Mouse (Mus musculus) 416B (cell line): ENCODE data around the gene Pan2.
"Not testable (repeated sequence)": the region's sequence is repeated elsewhere in the genome, so short reads cannot be mapped to it uniquely, and the experiment has no call there.

Source experiments
- DNase-seq: peaks from one replicate; pipeline ENCODE4 v3.0.0; 2011; ENCODE audit warnings: low read depth

Pan2 gene

DNA sequence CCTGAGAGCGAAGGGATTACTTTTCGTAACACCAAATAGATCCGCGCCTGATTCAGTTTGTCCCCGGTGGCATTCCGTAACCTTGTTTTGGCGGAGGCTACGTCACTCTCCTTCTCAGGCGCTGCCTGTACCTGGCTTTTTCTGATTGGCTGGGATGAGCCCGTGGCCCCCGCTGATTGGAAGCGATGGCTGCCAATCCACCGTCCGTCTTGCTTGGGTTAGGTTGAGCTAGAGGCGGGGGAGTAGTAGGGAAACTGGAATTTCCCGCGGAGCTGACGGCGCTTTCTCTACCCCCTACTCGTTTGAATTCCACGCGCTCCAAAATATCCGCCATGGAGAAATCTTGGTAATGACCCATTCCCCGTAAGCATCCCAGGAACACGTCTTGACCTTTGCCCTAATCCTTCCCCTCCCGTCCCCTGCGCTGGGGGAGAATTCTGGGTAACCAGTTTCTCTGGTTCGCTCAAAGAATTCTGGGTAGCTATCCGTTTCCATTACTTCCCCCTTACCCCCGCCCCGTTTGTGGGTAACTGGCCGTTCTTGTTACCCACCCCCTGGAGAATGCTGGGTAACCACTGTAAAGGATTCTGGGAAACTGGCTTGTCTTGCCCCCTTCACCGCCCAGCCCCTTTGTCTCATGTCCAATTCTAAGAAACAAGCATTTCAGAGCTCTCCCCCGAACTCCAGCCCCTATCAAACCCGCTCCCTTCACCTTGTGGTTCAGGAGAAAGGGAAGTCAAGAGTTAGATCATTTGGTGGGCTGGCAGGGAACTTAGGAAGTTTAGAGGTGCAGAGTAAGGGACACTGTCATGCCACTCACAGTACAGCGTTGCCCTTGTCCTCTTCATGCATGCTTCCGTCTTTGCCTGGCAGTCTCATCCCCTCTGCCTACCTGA, at the start of gene Pan2:
Pan2 (plus strand) TSS at position 210 of the 896 bp plus-strand sequence.
- DNase-seq: peak; percentile 100

DNA sequence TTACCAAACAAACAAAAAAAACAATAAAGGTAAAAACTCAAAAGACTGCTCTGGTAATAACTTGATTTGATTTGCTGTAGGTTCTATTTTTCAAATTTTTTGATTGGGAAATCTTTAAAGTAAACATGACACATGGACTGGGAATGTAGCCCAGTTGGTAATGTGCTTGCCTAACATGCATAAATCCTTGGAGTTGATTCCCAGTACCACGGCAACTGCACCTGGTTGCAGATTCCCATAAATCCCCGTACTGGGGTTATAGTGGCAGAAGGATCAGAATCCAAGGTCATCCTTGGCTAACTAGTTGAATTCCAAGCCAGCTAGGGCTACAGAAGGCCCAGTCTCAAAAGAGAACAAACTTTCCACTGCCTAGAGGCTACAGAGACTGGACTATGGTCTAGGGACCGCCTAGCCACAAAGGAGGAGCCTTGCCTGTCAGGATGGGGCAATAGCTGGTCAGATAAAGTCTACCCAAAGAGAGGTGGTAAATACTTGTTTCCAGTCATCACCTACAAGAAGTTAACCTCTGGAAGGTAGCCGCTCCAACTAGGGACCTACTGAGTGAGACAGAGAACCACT, 49.4 kb upstream of the Pan2 start, which contains the start of gene Apon:
Apon (plus strand) TSS at position 420 of the 579 bp plus-strand sequence.
- DNase-seq: no peak

- no peak for DNase-seq
Measured at GRCm38 (mm10) chr10:128255925-128256324, 47.2 kb upstream of the Pan2 start.

DNA sequence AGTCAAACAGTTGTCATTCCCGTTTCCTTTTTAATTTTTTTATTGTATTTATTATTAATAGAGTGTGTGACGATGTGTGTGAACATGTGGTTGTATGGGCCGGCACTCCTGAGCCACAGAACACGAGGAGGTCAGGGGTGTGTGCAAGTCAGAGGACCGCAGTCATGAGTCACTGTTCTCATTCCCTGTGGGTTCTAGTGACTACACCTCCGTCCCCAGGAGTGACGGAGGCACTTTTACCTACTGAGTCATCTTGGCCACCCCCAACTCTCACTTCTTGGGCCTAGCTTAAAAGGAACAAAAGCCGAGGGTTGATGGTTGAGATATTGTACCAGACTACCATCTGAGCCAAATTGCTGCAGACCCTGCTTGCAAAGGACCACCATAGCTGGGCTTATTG, 46.8 kb upstream of the Pan2 start:
- DNase-seq: peak; percentile 90

GRCm38 (mm10) chr10:128258953-128259352, 44.2 kb upstream of the Pan2 start:
- peak; percentile 74 for DNase-seq

DNA sequence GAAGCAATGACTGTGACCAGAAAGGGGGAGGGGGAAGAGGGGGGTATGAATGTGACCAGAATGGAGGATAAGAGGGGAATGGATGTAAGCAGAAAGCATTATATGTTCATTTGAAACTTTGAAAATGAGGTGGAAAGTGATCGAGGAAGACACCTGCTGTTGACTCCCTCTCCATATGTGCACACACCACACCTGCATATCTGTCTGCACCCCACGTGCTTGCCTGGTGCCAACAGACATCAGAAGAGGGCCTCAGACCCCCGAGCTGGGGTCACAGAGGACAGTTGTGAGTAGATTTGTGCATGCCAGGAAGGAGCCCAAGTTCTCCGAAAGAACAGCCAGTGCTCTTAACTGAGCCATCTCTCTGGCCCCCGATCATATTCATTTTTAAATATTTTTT, 43.2 kb upstream of the Pan2 start:
- no peak for DNase-seq

DNA sequence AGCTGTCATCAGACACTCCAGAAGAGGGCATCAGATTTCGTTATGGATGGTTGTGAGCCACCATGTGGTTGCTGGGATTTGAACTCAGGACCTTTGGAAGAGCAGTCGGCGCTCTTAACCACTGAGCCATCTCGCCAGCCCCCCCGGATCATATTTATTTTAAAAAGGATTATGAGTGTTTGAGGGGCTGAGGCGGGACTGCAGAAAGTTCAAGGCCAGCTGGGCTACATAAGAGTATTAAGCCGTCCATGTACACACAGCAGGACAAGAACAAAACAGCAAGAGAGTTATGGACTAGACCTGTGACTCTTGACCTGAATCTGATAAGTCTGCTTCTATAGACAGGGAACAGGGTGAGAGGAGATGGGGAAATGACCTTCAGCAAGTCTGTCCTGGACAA, 42.8 kb upstream of the Pan2 start:
- DNase-seq: not testable (repeated sequence)

DNA sequence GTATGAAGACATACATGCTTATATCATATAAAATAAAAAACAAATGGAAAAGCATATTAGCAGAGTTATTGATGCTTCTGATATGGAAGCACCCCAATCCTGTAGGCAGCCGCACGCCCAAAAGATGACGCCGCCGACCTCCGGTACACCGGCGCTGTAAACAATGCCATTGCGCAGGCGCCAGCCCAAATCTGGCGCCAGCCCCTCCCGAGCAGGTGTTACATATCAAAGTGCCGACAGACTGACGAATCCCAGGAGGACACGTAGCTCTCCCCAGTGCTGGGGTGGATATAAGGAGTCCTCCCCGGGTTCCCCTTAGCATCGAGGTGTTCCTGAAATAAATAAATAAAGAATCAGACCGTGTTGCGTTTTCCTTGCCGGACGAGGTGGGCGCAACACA, 40.8 kb upstream of the Pan2 start:
- DNase-seq: no peak

DNA sequence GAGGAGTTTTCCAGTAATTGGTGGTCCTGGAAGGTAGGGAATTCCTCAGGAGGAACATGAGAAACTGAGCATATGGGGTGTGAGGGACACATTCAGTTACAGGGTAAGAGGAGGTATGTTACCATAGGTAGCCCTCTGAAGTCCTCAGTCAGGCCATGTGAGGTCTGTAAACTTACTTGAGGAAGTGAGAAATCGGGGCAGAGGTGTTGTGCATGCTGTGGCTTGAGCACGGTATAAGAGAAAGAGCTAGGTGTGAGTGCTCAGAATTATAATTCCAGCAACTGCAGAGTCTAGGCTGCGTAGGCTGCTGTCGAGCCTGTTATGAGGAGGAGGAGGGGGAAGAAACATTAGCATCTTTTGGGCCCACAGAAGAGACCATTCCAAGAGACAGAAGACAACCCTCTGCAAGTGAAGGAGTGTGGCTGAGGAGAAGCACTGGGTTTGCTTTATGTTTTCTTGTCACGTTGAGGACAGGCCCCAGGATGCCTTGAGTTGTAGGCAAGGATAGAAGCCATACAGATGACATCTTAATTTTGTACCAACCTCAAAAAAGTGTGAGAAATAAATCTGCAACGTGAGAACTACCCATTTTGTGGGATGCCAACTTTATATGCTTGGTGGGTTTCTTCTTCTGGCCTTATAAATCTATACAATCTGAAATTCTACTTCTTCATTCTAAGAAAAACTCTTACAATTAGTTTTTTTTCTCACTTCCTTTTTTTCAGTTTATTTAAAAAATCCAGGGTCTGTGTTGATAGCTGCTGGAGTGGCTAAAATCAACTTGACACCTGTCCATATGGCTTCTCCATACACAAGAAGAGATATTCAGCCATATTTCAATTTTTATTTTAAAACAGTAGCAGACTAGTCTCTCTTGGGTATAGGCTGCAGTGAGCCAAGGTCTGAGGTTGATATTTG, 39.5 kb upstream of the Pan2 start:
- no peak for DNase-seq

- DNase-seq: no peak
Measured at GRCm38 (mm10) chr10:128268371-128268770, 34.8 kb upstream of the Pan2 start, which contains the start of gene Apof. Gene Apof (plus strand): TSS chr10:128268671.

GRCm38 (mm10) chr10:128269206-128269910, 33.8 kb upstream of the Pan2 start:
- no peak for DNase-seq

DNA sequence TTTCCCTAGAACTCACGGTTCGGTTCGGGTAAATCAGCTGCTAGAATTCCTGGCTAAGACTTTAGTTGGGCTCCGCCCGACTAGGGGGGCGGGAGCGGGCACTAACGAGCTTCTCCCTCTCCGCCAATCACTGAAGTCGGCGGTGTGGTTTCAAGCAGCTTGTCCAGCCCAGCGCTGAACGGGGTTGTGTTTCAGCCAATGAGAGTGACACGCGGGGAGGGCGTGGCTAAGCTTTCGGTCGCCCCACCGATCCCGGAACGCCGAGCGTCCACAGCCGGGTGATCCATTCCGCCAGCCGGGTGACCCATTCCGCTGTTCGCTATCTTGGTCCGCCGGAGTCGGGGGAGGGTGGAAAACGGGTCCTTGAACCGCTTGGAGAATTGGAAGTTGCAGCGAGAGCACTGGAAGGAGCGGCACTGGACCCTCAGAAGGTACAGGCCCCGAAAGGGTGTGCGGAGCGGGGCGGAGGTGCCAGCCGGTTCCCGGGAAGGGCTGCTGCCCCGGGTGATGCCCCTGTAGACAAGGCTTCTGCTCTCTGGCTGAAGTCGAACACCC, 32.8 kb upstream of the Pan2 start, which contains the start of gene Stat2:
Stat2 (plus strand) TSS at position 273 of the 555 bp plus-strand sequence.
- DNase-seq: peak; percentile 99

DNA sequence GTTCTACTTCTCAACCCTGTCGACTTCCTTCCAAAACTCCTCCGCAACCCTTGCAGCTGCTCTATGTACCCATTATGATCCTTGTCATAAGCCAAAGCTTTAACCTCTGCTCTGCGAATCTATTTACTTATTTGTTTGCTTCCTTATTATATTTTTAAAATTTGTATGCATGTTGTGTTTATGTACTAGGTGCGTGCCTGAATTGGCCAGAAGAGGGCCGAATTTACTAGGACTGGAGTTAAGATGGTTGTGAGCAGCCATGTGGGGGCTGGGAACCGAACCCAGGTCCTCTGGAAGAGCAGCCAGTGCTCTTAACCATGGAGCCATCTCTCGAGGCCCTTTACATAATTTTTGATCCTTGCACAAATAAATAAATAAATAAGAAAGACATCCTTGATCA, 32.3 kb upstream of the Pan2 start:
- peak; percentile 64 for DNase-seq

GRCm38 (mm10) chr10:128271883-128272282, 31.3 kb upstream of the Pan2 start:
- peak; percentile 59 for DNase-seq

DNA sequence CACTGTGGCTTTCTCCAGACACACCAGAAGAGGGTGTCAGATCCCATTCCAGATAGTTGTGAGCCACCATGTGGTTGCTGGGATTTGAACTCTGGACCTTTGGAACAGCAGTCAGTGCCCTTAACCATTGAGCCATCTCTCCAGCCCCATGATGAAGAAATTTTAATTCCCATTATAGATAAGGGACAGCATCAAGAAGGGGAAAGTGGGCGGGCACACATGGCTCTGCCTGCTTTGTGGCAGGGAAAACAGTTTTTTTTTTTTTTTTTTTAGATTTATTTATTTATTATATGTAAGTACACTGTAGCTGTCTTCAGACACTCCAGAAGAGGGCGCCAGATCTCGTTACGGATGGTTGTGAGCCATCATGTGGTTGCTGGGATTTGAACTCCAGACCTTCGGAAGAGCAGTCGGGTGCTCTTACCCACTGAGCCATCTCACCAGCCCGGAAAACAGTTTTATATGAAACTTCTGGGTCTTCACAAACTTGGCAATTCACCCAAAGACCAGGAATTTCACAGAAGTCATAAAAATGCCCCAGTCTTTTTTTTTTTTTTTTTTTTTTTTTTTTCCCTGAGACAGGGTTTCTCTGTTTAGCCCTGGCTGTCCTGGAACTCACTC, 30.2 kb upstream of the Pan2 start:
- DNase-seq: not testable (repeated sequence)

DNA sequence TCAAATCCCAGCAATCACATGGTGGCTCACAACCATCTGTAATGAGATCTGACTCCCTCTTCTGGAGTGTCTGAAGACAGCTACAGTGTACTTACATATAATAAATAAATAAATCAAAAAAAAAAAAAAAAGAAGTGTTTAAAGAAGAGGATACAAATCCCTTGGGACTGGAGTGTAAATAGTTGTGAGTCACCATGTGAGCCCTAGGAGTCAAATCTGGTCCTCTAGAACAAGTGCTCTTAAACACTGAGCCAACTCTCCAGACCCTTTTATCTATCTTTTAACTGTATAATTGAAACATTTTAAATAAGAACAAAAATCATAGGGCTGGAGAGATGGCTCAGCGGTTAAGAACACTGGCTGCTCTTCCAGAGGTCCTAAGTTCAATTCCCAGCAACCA, 27.8 kb upstream of the Pan2 start:
- DNase-seq: not testable (repeated sequence)

DNA sequence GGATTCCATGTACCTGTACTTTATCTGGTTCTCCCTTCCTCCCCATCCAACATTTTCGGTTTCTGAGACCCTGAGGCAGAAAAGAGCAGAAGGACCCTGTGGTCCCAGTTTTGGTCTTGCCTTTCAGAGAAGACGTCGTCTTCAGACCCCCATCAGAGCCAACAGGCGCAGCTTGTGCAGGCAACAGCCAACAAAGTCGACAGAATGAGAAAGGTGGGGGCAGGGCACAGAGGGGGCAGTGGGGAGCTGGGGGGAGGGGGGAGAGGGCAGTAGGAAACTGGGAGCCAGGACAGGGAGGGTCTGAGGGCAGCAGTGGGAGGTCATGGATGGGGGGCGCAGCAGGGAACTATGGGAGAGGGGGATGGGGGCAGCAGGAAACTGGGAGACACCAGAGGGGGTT, 25.0 kb upstream of the Pan2 start:
- no peak for DNase-seq

DNA sequence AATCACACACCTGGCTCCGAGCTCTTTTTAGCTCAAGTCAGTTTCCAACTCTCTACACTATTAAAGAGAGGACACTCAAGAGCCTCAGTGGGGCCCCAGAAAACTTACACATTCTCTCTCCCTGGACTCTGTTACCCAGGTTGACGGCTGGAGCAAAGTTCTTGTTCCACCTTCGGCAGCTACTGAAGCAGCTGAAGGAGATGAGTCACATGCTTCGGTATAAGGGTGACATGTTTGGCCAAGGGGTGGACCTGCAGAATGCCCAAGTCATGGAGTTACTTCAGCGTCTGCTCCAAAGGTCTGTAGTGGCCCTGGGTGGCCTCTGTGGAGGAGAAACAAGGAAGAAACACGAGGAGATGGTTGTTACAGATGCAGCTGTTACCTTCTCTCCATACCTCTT, 22.2 kb upstream of the Pan2 start:
- no peak for DNase-seq

- no peak for DNase-seq
Measured at GRCm38 (mm10) chr10:128281682-128282081, 21.5 kb upstream of the Pan2 start.

DNA sequence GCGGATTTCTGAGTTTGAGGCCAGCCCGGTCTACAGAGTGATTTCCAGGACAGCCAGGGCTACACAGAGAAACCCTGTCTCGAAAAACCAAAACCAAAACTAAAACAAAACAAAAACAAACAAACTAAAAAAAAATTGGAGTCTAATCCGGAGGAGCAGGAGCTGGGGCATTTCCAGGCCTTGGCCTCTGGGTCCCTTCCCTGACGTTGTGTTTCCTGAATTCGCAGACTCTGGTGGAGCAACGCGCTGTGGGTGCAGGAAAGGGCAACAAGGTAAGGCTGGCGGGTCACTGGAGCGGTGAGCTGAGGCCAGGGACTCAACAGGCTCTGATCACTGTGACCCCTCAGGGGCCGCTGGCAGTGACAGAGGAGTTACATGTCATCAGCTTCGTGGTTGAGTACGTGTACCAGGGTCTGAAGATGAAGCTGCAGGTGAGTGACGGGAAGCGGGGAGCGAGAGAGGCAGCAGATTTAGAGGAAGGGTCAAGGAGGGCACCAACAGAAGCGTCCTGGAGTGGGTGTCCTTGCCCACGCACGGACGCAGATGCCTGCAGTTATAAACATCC, 20.2 kb upstream of the Pan2 start:
- no peak for DNase-seq
